Mouse (Mus musculus) liver, embryonic 15.5 days (tissue): ENCODE results near the gene Gm45713. TPM values are rescaled to one million over a fixed set of nuclear protein-coding genes. Genes with fewer than 3 reads are reported as not detected.
A peak's percentile ranks its signal among the peaks of the same experiment; 100 is the strongest.

Experiments used
- ATAC-seq: fragments of 200-750 bp; cut with Nextera tagmentation; 2 replicates; pipeline ENCODE4 v1.8.0; 2017; ENCODE audit warnings: moderate number of reproducible peaks, mild to moderate bottlenecking, moderate library complexity; ENCODE audit not compliant: insufficient read depth
- H3K27ac ChIP-seq: fragments of 300-500 bp; sonication (generic); replicated peaks from 2 replicates; pipeline ENCODE4 v1.5.1; 2015; ENCODE audit warnings: mild to moderate bottlenecking, inconsistent platforms
- H3K27me3 ChIP-seq: fragments of 300-500 bp; sonication (generic); 2 replicates; pipeline ENCODE4 v1.6.1; 2015; ENCODE audit warnings: mild to moderate bottlenecking, inconsistent platforms
- H3K36me3 ChIP-seq: fragments of 300-500 bp; sonication (generic); replicated peaks from 2 replicates; pipeline ENCODE4 v1.6.1; 2015; ENCODE audit warnings: moderate library complexity, mild to moderate bottlenecking, inconsistent platforms
- H3K4me1 ChIP-seq: fragments of 300-500 bp; sonication (generic); replicated peaks from 2 replicates; pipeline ENCODE4 v1.6.1; 2015; ENCODE audit warnings: inconsistent platforms
- H3K4me2 ChIP-seq: fragments of 300-500 bp; sonication (generic); 2 replicates; pipeline ENCODE4 v1.6.1; 2015; ENCODE audit warnings: moderate library complexity, mild to moderate bottlenecking, inconsistent platforms
- H3K4me3 ChIP-seq: fragments of 300-500 bp; sonication (generic); replicated peaks from 2 replicates; pipeline ENCODE4 v1.5.1; 2015; ENCODE audit warnings: mild to moderate bottlenecking, inconsistent platforms
- H3K9ac ChIP-seq: fragments of 300-500 bp; sonication (generic); 2 replicates; pipeline ENCODE4 v1.6.1; 2015; ENCODE audit warnings: moderate library complexity, mild to moderate bottlenecking, inconsistent platforms
- H3K9me3 ChIP-seq: fragments of 300-500 bp; sonication (generic); replicated peaks from 2 replicates; pipeline ENCODE4 v1.6.1; 2016; ENCODE audit warnings: inconsistent platforms
- WGBS: fragments of 180-500 bp; shearing (Covaris S2); methylation state at CpG from one replicate; pipeline ENCODE4 v1.1.7; 2015; ENCODE audit warnings: mixed read lengths; ENCODE audit not compliant: insufficient replicate concordance; 5-methylcytosine and 5-hydroxymethylcytosine counted together
- polyA plus RNA-seq: library from polyadenylated mRNA; unstranded; fragments of >200 nt; fragmentation: Nextera tagmentation; extraction: Ambion mirVana; gene quantifications from 2 replicates; pipeline ENCODE4 v1.2.1, GENCODE M21; 2015

Gene Gm45713
- polyA plus RNA-seq, result 0.10 TPM in 1 of 2 replicates, not detected in the other

DNA sequence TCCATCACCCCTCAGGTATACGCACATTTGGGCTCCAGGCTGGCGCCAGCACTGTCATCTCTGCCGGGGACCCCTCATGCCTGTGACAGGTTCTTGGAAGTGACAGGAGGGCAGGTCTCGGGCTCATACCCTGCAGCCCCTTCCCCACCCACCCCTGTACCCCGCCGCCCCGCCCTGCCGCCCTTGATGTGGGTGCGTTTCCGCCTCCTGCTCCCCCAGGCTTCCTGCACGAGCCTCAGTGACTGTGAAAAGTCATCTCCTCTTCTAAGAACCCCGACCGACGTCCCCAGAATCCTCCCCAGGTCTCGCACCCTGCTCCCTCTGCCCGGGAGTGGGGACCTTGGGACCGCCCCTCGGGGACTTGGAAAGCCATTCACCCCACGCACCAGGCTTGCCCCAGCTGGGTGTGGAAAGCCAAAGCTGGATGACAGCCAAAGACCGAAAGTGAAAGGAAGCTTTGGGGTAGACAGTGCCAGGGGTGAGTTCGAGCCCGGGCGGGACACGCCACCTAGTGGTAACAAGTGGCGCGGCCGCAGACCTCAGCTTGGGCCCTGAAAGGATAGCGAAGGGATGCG, at the start of gene Gm45713, which contains the start of gene Flt3l:
Gm45713 (minus strand) TSS at position 239 of the 575 bp plus-strand sequence.
Flt3l (minus strand) TSS at position 440 of the 575 bp plus-strand sequence.
- peaks cover 6% of the 10 kb centered on the region for H3K36me3 ChIP-seq
- H3K4me2 ChIP-seq, result peak within 1 kb of the TSS; percentile 95
- H3K4me1 ChIP-seq, result peaks cover 56% of the 10 kb centered on the region
- no peaks in the 10 kb centered on the region for H3K9me3 ChIP-seq
- peak within 1 kb of the TSS; percentile 79 for H3K27ac ChIP-seq
- peak within 1 kb of the TSS; percentile 76 for H3K9ac ChIP-seq
- WGBS, result under 1% methylated on average over 29 of the region's 29 CpGs
- H3K4me3 ChIP-seq, result peak within 1 kb of the TSS; percentile 77
- H3K27me3 ChIP-seq, result no peaks in the 10 kb centered on the region
- ATAC-seq, result peak; percentile 72

DNA sequence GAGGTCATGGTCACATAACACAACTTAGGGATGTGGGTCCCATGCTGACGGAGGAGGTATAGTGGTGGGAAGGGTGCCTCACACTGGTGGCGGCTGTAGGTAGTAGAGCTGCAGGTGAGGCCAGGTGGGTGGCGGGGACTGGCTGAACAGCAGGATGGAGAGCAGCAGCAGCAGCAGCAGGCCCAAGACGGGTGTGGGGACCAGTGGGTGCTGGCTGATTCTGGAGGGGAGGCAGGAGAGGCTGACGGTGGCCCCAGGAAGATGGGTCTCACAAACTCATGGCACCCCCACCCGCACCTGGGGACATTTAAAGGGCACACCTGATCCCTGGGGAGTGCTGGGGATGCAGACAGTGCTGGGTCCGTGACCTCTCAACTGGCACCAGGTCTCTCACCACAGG, 47.6 kb upstream of the Gm45713 start:
- Histone ChIP-seq H3K27ac (no peak overlapping the region), H3K27me3 (peaks cover 100% of the 10 kb centered on the region), H3K9me3 (no peaks in the 10 kb centered on the region), H3K4me3 (no peak overlapping the region), H3K4me2 (no peak overlapping the region), H3K4me1 (peaks cover 16% of the 10 kb centered on the region), H3K9ac (no peak overlapping the region), H3K36me3 (no peaks in the 10 kb centered on the region)
- WGBS, result 50% methylated on average over 7 of the region's 7 CpGs
- ATAC-seq, result no peak

DNA sequence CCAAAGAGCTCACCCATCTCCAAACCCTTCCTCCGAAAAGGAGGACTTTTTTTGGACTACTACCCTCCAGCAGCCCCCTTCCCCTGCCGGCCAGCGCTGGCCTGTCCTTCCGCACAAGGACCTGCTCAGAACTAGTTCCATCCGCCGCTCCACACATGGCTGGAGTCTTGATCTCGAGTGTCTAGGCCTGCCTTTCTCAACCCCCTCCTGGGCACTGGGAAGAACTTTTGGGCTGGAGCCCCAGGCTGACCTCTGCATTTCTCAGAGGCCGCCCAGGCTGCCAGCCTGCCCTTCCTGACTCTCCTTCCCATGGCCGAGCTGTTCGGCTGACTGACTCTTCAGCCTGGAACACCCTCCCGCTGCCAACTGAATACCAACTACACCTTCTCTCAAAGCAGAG, 46.6 kb upstream of the Gm45713 start:
- no peak for ATAC-seq
- H3K4me3 ChIP-seq, result peak overlapping the region; percentile 48
- H3K9me3 ChIP-seq, result no peaks in the 10 kb centered on the region
- WGBS, result 14% methylated on average over 11 of the region's 11 CpGs
- H3K4me2 ChIP-seq, result peak overlapping the region; percentile 73
- no peaks in the 10 kb centered on the region for H3K36me3 ChIP-seq
- peaks cover 16% of the 10 kb centered on the region for H3K4me1 ChIP-seq
- peaks cover 100% of the 10 kb centered on the region for H3K27me3 ChIP-seq
- no peak overlapping the region for H3K27ac ChIP-seq
- H3K9ac ChIP-seq, result no peak overlapping the region

DNA sequence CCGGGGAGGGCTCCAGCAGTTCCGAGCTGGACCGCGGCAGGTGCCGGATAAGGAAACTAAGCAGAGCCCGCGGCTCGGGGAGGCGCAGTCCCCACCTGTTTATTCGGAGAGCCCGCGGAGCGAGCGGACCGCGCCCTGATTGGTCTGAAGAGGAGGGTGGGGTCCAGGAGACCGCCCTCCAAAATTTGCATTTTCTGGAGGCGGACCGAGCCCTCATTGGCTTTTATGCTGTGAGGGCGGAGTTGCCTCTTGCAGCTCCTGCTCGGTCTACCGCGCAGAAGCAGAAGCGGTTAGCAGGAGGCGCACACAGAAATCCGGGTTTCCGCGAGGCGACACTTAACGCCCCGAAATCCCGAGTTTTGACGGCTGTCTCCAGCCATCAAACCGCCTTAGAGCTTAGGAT, 46.2 kb upstream of the Gm45713 start:
- Histone ChIP-seq H3K9ac (no peak overlapping the region), H3K27me3 (peaks cover 100% of the 10 kb centered on the region)
- WGBS, result 2% methylated on average over 34 of the region's 34 CpGs

DNA sequence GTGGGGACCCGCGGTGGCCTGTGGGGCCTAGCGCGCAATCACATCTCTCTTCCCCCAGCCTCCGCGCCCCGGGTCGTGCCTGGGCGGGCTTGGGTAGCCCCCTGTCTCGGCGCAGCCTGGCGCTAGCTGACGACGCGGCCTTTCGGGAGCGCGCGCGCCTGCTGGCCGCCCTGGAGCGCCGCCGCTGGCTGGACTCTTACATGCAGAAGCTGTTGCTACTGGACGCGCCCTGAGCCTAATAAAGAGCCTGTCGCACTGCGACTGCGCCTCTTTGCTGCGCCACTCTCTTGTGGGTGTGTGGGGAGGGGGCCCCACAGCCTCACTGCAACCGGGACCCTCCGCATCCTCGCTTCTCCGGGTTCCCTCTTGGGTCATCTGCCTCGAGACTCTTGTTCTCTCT, 45.5 kb upstream of the Gm45713 start:
- Histone ChIP-seq H3K4me2 (peak overlapping the region; percentile 73), H3K9me3 (no peaks in the 10 kb centered on the region), H3K4me3 (peak overlapping the region; percentile 48), H3K36me3 (no peaks in the 10 kb centered on the region), H3K27ac (no peak overlapping the region), H3K4me1 (peaks cover 16% of the 10 kb centered on the region), H3K9ac (no peak overlapping the region), H3K27me3 (peaks cover 100% of the 10 kb centered on the region)
- ATAC-seq, result no peak
- 4% methylated on average over 35 of the region's 35 CpGs for WGBS

More for the DNA sequence above, 46.2 kb upstream of the Gm45713 start:
- Histone ChIP-seq H3K27ac (no peak overlapping the region), H3K4me1 (peaks cover 16% of the 10 kb centered on the region), H3K9me3 (no peaks in the 10 kb centered on the region), H3K4me3 (peak overlapping the region; percentile 48), H3K36me3 (no peaks in the 10 kb centered on the region), H3K4me2 (peak overlapping the region; percentile 73)
- ATAC-seq, result peak; percentile 87

DNA sequence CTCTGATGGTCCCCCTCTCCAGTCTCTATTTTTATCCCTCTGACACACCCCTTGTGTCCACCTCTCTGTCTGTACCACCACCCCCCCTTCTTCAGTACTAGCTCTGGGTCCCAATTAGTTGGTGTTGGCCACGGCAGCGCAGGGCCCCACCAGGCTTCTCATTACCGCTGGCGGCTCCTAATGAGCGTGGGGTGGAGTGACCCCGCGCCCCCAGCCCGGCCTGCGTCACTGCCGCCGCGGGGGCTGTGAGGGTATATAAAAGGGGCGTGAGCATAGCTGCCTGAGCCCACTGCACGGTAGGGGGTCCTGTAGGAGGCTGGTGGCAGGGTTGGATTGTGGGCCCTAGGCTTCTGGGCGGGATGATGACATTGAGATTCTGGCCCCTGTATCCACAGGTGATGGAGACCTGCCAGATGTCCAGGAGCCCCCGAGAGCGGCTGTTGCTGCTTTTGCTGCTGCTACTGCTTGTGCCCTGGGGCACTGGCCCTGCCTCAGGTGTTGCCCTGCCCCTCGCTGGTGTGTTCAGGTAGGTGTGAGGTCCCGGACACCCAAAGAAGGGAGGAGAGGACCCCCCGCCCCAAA, 45.0 kb upstream of the Gm45713 start, which contains the start of gene Pth2:
Pth2 (plus strand) TSS at position 100 of the 582 bp plus-strand sequence.
- Histone ChIP-seq H3K27ac (no peak within 1 kb of the TSS), H3K9me3 (no peaks in the 10 kb centered on the region), H3K4me1 (peaks cover 16% of the 10 kb centered on the region), H3K4me3 (peak within 1 kb of the TSS; percentile 48), H3K27me3 (peaks cover 100% of the 10 kb centered on the region), H3K36me3 (no peaks in the 10 kb centered on the region), H3K9ac (no peak within 1 kb of the TSS), H3K4me2 (peak within 1 kb of the TSS; percentile 73)
- WGBS, result 21% methylated on average over 20 of the region's 20 CpGs
- no peak for ATAC-seq

DNA sequence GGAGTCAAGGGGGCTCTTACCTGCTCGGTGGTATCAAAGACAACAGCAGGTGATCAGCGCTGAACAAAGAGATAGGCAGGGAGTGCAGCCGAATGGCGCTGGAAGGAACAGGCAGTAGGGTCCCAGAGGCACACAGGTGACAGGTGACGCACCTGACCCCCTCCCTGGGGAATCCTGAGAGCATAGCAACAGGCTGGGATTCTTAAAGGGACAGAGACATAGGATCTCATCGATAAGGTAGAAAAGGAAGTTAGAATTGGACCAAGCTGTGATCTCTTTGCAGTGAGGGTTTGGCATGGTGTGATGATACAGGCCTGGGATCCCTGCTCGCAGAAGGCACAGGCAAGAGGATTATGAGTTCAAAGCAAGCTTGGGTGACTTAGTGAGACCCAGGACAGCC, 43.4 kb upstream of the Gm45713 start, which contains the start of gene Gfy:
Gfy (minus strand) TSS at position 101 of the 400 bp plus-strand sequence.
- H3K4me1 ChIP-seq, result peaks cover 19% of the 10 kb centered on the region
- H3K27me3 ChIP-seq, result peaks cover 100% of the 10 kb centered on the region
- H3K4me3 ChIP-seq, result no peak within 1 kb of the TSS
- ATAC-seq, result no peak
- H3K27ac ChIP-seq, result no peak within 1 kb of the TSS
- no peaks in the 10 kb centered on the region for H3K36me3 ChIP-seq
- no peaks in the 10 kb centered on the region for H3K9me3 ChIP-seq
- 16% methylated on average over 7 of the region's 7 CpGs for WGBS
- no peak within 1 kb of the TSS for H3K9ac ChIP-seq
- H3K4me2 ChIP-seq, result no peak within 1 kb of the TSS

DNA sequence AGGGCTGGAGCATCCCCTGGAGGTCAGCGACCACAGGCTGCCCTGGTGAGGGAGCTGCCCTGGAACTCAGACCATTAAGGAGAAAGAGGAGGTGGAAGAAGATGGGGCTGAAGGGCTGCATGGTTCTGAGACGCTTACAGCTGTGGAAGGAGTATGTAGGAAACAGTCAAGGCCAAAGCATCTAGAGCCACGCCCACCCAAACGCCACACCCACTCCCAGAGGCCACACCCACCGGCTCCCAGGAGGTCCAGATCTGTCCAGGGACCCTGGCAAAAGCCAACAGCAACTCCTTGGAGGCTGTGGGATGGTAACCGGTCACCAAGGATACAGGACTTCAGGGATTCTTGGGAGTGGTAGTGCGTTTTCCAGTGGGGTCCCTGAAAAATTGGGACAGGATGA, 42.5 kb upstream of the Gm45713 start:
- H3K27me3 ChIP-seq, result peaks cover 98% of the 10 kb centered on the region
- no peak for ATAC-seq

DNA sequence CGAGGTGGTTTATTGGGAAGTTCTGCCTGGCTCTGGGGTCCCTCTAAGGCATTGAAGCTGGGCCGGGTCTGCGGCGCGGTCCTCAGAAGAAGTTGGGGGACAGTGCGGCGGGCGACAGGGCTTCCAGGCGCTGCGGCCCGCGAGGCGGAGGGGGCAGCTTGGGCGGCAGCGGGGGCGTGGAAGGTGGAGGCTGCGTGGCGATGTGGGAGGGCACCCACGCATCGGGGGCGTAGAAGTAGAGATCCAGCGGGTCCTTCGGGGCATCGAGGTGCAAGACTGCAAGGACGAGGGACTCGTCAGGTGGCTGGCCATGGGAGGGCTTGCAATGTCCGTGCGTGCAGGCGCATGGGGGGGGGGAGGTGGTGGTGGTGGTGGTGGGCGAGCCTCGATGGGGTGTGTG, 40.3 kb upstream of the Gm45713 start:
- no peaks in the 10 kb centered on the region for H3K36me3 ChIP-seq
- no peaks in the 10 kb centered on the region for H3K9me3 ChIP-seq
- H3K4me2 ChIP-seq, result no peak overlapping the region
- no peak for ATAC-seq
- no peak overlapping the region for H3K4me3 ChIP-seq
- H3K27me3 ChIP-seq, result peaks cover 97% of the 10 kb centered on the region
- no peak overlapping the region for H3K27ac ChIP-seq
- WGBS, result 2% methylated on average over 31 of the region's 31 CpGs
- H3K4me1 ChIP-seq, result peaks cover 5% of the 10 kb centered on the region
- no peak overlapping the region for H3K9ac ChIP-seq

More for the DNA sequence above, 42.5 kb upstream of the Gm45713 start:
- Histone ChIP-seq H3K36me3 (no peaks in the 10 kb centered on the region), H3K4me3 (no peak overlapping the region), H3K4me2 (no peak overlapping the region), H3K4me1 (peaks cover 19% of the 10 kb centered on the region), H3K27ac (no peak overlapping the region), H3K9ac (no peak overlapping the region), H3K9me3 (no peaks in the 10 kb centered on the region)
- WGBS, result 18% methylated on average over 7 of the region's 7 CpGs

DNA sequence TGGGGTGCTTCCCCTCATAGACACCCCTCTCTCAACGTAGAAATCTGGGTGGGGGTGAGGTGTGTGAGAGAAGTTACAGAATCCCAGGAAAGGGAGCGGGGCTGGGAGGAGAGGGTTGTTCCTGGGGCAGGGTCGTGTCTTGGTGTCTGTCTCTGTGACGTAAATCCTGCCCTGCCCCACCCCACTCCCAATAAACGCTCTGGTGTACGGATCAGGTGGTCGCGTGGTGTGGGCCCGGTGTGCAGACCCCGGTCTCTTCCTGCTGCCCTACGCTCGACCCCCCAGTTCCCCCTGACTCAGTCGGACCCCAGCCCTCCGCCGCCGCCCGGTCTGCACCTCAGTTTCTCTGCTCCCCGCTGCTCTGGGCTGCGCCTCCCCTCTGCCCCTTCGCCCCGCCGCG, 39.9 kb upstream of the Gm45713 start:
- no peaks in the 10 kb centered on the region for H3K9me3 ChIP-seq
- H3K27ac ChIP-seq, result no peak overlapping the region
- ATAC-seq, result no peak
- H3K4me2 ChIP-seq, result no peak overlapping the region
- peaks cover 96% of the 10 kb centered on the region for H3K27me3 ChIP-seq
- no peaks in the 10 kb centered on the region for H3K36me3 ChIP-seq
- peaks cover 3% of the 10 kb centered on the region; the same call in 1 of the 2 replicates for H3K4me1 ChIP-seq
- H3K9ac ChIP-seq, result no peak overlapping the region
- H3K4me3 ChIP-seq, result no peak overlapping the region
- WGBS, result 4% methylated on average over 23 of the region's 23 CpGs

DNA sequence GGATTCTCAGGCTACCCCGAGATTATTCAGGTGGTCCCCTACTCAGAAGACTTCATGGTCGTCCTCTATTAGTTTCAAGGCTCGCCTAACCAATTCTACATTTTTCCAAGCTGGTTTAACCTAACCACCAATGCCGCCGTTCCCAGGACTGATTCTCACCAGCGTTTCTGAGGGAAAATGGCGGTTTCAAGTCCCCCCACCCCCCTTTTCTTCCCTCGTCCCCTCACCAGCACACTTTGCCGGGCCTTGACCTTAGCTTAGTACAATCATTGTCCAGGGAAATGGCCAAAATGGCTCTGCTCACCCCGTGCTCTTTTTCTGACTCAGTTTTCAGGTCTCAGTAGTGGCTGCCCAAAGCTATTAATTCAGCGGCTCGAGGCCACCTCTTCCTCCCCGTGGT, 39.4 kb upstream of the Gm45713 start:
- Histone ChIP-seq H3K36me3 (no peaks in the 10 kb centered on the region), H3K4me1 (peaks cover 3% of the 10 kb centered on the region; the same call in 1 of the 2 replicates), H3K4me2 (no peak overlapping the region), H3K27ac (no peak overlapping the region), H3K4me3 (no peak overlapping the region), H3K9ac (no peak overlapping the region), H3K27me3 (peaks cover 96% of the 10 kb centered on the region), H3K9me3 (no peaks in the 10 kb centered on the region)
- WGBS, result 1% methylated on average over 13 of the region's 13 CpGs
- ATAC-seq, result no peak
